ENCODE assay signal across 8 mouse cellular contexts in the genomic region with DNA sequence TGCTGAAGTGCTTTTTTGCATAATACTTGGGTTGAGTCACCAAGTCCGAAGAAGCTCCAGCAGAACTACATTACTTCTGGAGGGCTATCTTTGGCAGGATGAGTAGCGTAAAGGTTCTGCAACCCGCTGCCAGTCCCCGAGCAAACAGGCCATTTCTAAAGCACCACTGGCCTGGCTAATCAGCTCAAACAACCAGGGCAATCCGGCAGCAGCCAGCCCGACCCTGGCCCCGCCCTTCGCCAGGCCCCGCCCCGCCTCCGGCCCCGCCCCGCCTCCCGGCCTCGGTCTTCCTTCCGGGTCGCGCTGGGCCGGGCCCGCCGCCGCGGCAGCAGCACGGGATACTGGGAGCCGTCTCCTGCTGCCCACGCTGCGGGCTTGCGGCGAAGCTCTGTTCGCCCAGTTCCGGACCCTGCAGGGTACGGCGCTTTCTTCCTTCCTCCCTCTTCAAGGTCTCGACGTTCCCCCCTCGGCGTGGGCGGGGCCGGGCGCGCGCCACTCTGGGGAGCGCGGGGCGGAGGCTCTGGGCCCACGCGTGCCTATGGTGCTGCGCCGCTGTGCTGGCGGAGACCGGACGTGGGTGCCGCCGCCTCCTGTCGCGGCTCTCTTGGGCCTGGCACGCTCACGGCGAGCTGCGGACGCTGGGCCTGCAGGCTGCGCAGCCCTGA. TPM values are rescaled to one million over a fixed set of nuclear protein-coding genes. Genes with fewer than 3 reads are reported as not detected.
DNase-seq lines count a peak whose midpoint lies in the region; ATAC-seq and TF ChIP-seq lines count a peak whose summit lies in the region.

Gene Fbxl4, plus strand, starts transcription at position 278 of the 665 bp plus-strand sequence.

- no peaks in the 10 kb centered on the region for H3K27me3 ChIP-seq in E14TG2a.4 (ENCODE audit: insufficient read depth, low read length)
- H3K27me3 ChIP-seq in forebrain, embryonic 13.5 days, result no peaks in the 10 kb centered on the region
- no peaks in the 10 kb centered on the region for H3K27me3 ChIP-seq in liver, postnatal 0 days (ENCODE audit: insufficient read depth, low read length)
- no peaks in the 10 kb centered on the region for H3K27me3 ChIP-seq in neural tube, embryonic 14.5 days (ENCODE audit: control insufficient read depth, insufficient read depth, low read length)

- TF ChIP-seq CTCF in E14TG2a.4 (conservative IDR thresholded peaks at IDR 0.05; ENCODE audit: low read length), result no peak
- no peak for TF ChIP-seq CTCF in liver, postnatal 0 days (IDR thresholded peaks at IDR 0.05; ENCODE audit: low read depth)

- peaks cover 22% of the 10 kb centered on the region for H3K4me1 ChIP-seq in E14TG2a.4 (replicated peaks; ENCODE audit: low read depth, low read length)
- peaks cover 14% of the 10 kb centered on the region; the same call in 1 of the 2 replicates for H3K4me1 ChIP-seq in forebrain, embryonic 13.5 days
- peaks cover 12% of the 10 kb centered on the region for H3K4me1 ChIP-seq in liver, postnatal 0 days (ENCODE audit: insufficient read depth)
- H3K4me1 ChIP-seq in neural tube, embryonic 14.5 days (ENCODE audit: control insufficient read depth, insufficient read depth, low read length), result 0 out of 2 replicates have a peak, but pooled peaks cover 5% of the 10 kb centered on the region

- peak within 1 kb of the TSS; percentile 91 for H3K9ac ChIP-seq in forebrain, embryonic 13.5 days
- H3K9ac ChIP-seq in liver, postnatal 0 days (replicated peaks), result peak within 1 kb of the TSS; percentile 70
- peak within 1 kb of the TSS; percentile 87 for H3K9ac ChIP-seq in neural tube, embryonic 14.5 days (replicated peaks; ENCODE audit: low read depth, low read length)

- intact Hi-C loops in heart, postnatal 10 days (cut with DNase I), result no loop called here

- peak within 1 kb of the TSS; percentile 85 for H3K27ac ChIP-seq in forebrain, embryonic 13.5 days
- H3K27ac ChIP-seq in liver, postnatal 0 days (ENCODE audit: low read depth), result peak within 1 kb of the TSS; percentile 90
- H3K27ac ChIP-seq in neural tube, embryonic 14.5 days (ENCODE audit: low read depth, low read length), result peak within 1 kb of the TSS; percentile 88

- DNase-seq in c-Kit-positive CD71-positive TER-119-positive erythroid progenitor cells, embryonic 14.5 days (ENCODE audit: low spot score), result peak; percentile 75
- DNase-seq in heart, postnatal 10 days, result peak; percentile 87 to 90
- peak; percentile 43 for DNase-seq in large intestine, adult 2 months (ENCODE audit: low read depth, low spot score)
- peak; percentile 95 for DNase-seq in liver, postnatal 0 days
- DNase-seq in testis, postnatal 10 days (ENCODE audit: low spot score), result peak; percentile 91

- no peaks in the 10 kb centered on the region for H3K36me3 ChIP-seq in E14TG2a.4 (ENCODE audit: insufficient read depth, low read length)
- no peaks in the 10 kb centered on the region for H3K36me3 ChIP-seq in forebrain, embryonic 13.5 days (ENCODE audit: poor library complexity, severe bottlenecking)
- no peaks in the 10 kb centered on the region for H3K36me3 ChIP-seq in liver, postnatal 0 days (replicated peaks; ENCODE audit: insufficient read depth, low read length)
- H3K36me3 ChIP-seq in neural tube, embryonic 14.5 days (ENCODE audit: control insufficient read depth, insufficient read depth, low read length), result no peaks in the 10 kb centered on the region

- ATAC-seq in forebrain, embryonic 13.5 days, result peak; percentile 98
- ATAC-seq in liver, postnatal 0 days, result peak; percentile 97
- ATAC-seq in neural tube, embryonic 14.5 days (ENCODE audit: low read depth), result peak; percentile 98

- peak within 1 kb of the TSS; percentile 90 for H3K4me3 ChIP-seq in E14TG2a.4 (replicated peaks; ENCODE audit: low read length)
- H3K4me3 ChIP-seq in forebrain, embryonic 13.5 days, result peak within 1 kb of the TSS; percentile 75
- H3K4me3 ChIP-seq in liver, postnatal 0 days (ENCODE audit: low read depth, low read length), result peak within 1 kb of the TSS; percentile 64
- peak within 1 kb of the TSS; percentile 66 for H3K4me3 ChIP-seq in neural tube, embryonic 14.5 days (ENCODE audit: low read depth, low read length)

- peaks cover 32% of the 10 kb centered on the region for H3K9me3 ChIP-seq in E14TG2a.4 (ENCODE audit: low read length)
- H3K9me3 ChIP-seq in forebrain, embryonic 13.5 days (replicated peaks), result peaks cover 6% of the 10 kb centered on the region; the same call in 1 of the 2 replicates
- no peaks in the 10 kb centered on the region for H3K9me3 ChIP-seq in liver, postnatal 0 days (ENCODE audit: low read length)
- no peaks in the 10 kb centered on the region for H3K9me3 ChIP-seq in neural tube, embryonic 14.5 days (ENCODE audit: control insufficient read depth, low read length)

- WGBS in forebrain, embryonic 13.5 days, result under 1% methylated on average over 57 of the region's 62 CpGs
- WGBS in large intestine, adult 2 months, result under 1% methylated on average over 56 of the region's 62 CpGs
- 1% methylated on average over 54 of the region's 62 CpGs for WGBS in liver, postnatal 0 days (ENCODE audit: insufficient replicate concordance)
- 0% methylated on average over 59 of the region's 62 CpGs for WGBS in neural tube, embryonic 14.5 days

- peak within 1 kb of the TSS; percentile 67 for H3K4me2 ChIP-seq in forebrain, embryonic 13.5 days
- peak within 1 kb of the TSS; percentile 73 for H3K4me2 ChIP-seq in liver, postnatal 0 days (ENCODE audit: low read depth, low read length)
- peak within 1 kb of the TSS; percentile 69 for H3K4me2 ChIP-seq in neural tube, embryonic 14.5 days (ENCODE audit: low read depth, low read length)

- TF ChIP-seq EP300 in liver, postnatal 0 days (IDR thresholded peaks at IDR 0.05; ENCODE audit: low read depth), result no peak

RNA-seq across cellular contexts. Expression of gene Fbxl4, which starts in this region (rescaled TPM):
- 8.9 and 10.2 TPM in 2 replicates for polyA plus RNA-seq in forebrain, embryonic 13.5 days (2015; fragmentation: Nextera tagmentation; extraction: Ambion mirVana)
- 10 to 100 TPM; 13.0 to 15.2 TPM for total RNA-seq in heart, postnatal 10 days (2021)
- polyA plus RNA-seq in large intestine, adult 2 months (2012; rRNA removed), result 8.5 and 10.8 TPM in 2 replicates
- polyA plus RNA-seq in liver, postnatal 0 days (2015; fragmentation: Nextera tagmentation; extraction: Ambion mirVana), result 6.5 and 6.8 TPM in 2 replicates
- 18.3 and 22.0 TPM in 2 replicates for polyA plus RNA-seq in neural tube, embryonic 14.5 days (2014; fragmentation: Nextera tagmentation; extraction: Ambion mirVana)

Comparison
In these comparisons a context has a peak if more than half of its experiments do, and no peak if none do; other contexts are left out.
1. Peak in every context shown above with its lines: DNase-seq, ATAC-seq, H3K4me3 ChIP-seq and H3K27ac ChIP-seq.
2. DNase-seq: peak in every context shown above with its lines; median percentile 95 in liver, postnatal 0 days; 91 in testis, postnatal 10 days; 88 in heart, postnatal 10 days; 75 in c-Kit-positive CD71-positive TER-119-positive erythroid progenitor cells, embryonic 14.5 days; 43 in large intestine, adult 2 months.